Mouse (Mus musculus): ENCODE results near the gene Ovol2.
"Not testable (repeated sequence)": the region's sequence is repeated elsewhere in the genome, so short reads cannot be mapped to it uniquely, and the experiment has no call there.

The Ovol2 gene

GRCm38 (mm10) chr2:144331401-144332302, at the start of gene Ovol2:
Gene Ovol2 (minus strand): TSS chr2:144332146.
- peak in 1 of 2 experiments; percentile 65 for DNase-seq (ENCODE audit: low spot score in 2 of 2)

DNA sequence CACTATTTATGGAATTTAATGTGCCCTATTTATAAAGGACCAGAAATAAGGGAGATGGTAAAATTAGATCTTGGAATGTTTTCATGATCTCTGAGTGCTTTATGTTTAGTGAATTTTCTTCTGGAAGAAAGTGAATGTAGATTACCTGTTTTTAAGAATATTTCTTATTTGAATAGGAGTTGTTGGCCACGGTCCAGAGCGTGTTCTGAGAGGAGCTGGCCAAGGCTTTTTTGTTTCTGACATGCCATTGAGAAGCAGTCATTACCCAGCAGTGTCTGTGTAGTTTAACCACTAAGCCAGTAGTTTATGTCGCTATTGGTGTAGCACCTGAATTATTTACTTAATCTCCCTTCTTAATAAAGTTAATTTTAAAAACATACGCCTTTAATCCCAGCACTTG, 49.8 kb upstream of the Ovol2 start:
- no peak for DNase-seq (ENCODE audit: low spot score in 2 of 2)

DNA sequence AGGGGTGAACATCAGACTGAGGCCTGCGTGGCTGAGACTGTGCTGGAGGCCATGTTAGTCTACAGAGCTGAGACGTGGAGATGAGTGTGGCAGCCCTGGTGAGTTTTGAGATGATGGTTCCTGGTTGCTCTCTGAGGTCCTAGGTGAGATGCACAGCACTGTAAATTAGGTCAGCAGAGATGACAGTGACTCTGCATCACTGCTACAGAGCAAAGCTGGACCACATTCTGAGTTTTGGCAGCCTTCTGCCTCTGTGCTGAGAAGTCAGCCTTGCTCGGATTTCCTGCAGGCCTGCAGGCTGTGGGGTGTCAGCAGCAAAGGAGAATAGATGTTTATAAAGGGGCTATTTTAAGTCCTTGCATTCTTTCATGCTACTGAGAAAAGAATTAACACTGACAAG, 49.3 kb upstream of the Ovol2 start:
- DNase-seq (ENCODE audit: low spot score in 2 of 2) = no peak

DNA sequence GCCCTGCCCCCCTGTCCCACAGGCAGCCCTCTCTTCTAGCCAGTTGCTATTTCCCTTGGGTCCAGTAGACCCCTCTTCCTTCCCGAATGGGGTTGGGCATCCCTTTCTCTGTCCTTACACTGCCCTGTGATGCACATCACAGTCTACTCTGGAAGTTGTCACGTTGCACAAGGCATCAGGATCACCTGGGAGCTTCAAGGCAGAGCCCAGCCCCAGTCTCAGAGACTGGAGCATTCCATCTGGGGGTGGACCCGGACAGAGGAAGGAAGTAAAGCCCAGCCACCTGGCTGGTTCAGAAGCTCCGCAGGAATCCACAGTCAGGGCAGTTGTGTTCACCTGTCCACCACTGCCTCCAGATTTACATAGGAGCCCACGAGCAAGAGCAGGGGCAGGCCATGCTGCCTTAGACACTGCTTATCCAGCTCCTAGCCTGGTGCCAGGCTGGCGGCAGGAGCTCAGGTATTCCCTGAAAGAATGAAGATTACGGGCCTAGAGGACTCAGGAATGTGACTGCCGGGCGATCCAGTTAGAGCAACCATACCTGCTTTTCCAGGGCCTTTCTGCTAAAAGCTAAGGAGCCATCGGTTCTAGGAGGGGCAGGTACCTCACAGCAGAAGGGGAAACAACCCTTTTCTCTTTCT, 43.2 kb upstream of the Ovol2 start:
- no peak for DNase-seq (ENCODE audit: low spot score in 2 of 2)

- no peak for DNase-seq (ENCODE audit: low spot score in 2 of 2)
These were observed 41.1 kb upstream of the Ovol2 start for GRCm38 (mm10) chr2:144373063-144373462.

DNA sequence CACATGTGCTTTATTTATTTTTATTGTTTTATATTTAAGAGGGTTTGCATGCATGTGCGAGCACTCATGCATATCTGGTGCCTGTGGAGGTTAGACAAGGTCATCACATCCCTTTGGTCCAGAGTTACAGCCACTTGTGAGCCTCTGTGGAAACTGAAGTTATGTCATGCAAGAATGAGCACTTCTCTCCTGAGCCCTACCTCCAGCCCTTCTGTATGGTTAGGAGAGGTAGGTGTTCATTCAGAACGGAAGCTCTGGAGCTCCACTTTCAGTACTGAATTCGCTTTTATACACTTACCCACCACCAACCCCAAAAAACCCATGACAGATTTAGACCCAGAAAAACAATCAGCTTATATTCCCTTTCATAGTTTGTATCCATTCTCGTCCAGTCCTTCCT, 39.6 kb upstream of the Ovol2 start:
- DNase-seq (ENCODE audit: low spot score in 2 of 2) = no peak

DNA sequence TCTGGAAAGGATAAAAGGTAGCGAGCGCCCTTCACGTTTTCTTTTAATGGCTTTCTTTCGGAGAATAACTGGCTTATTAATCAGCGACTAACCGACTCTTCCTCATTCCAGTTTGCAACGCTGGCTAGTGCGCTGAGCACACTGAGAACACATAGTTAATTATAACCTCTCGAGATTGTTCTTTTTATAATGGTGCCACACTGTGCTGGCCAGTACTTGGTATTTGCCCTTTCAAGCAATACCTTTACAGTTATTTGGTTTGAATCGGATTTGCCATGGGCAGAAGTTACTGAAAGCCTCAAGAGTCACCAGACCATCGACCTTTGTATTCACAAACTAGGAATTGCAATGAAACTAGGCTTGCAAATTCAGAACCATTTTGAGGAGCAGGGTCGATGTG, 37.6 kb upstream of the Ovol2 start:
- no peak for DNase-seq (ENCODE audit: low spot score in 2 of 2)

DNA sequence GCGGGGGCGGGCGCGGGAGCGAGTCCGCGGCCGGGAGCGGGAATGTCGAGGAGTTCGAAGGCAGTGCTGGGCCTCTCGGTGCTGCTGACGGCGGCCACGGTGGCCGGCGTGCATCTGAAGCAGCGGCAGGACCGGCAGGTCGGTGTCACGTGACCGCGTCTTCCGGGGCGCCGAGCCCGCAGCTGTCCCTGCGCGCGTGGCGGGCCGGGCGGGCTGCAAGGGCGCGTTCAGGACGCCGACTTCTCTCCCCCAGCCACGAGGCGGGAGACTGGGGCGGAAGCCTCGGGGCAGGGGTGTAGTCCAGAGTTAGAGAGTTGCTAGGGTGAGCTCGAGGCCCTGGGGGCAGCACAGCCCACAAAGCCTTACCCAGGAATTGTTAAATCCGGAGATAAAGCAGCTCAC, 37.1 kb upstream of the Ovol2 start:
- DNase-seq (ENCODE audit: low spot score in 2 of 2) = peak in 1 of 2 experiments; percentile 75

- DNase-seq (ENCODE audit: low spot score in 2 of 2) = peak; percentile 93 to 97
These were observed 36.6 kb upstream of the Ovol2 start, which contains the start of the genes Kat14 and Pet117 for GRCm38 (mm10) chr2:144368400-144369019. Gene Kat14 (plus strand): TSS chr2:144368983. Gene Pet117 (plus strand): TSS chr2:144368996.

DNA sequence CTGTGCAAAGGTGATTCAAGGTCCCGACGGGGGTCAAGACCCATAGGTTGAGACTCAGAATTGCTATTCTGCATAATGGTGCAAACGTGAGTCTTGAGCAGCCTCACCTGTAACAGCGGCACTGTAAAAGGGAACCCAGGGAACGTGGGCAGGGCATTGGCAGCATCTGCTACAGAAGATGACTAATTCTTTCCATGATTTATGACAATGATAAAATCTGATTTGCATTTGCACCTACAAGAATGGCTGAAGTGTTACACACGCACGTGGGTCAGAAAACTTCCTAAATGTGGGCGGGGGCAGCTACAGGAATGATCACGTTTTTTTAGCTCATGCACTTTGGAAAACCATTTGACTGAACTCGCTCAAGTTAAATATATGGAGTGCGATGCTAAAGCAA, 20.9 kb upstream of the Ovol2 start:
- DNase-seq (ENCODE audit: low spot score in 2 of 2) = no peak

- DNase-seq (ENCODE audit: low spot score in 2 of 2) = no peak
These were observed 16.6 kb upstream of the Ovol2 start for GRCm38 (mm10) chr2:144348525-144348924.

GRCm38 (mm10) chr2:144343158-144343557, 11.2 kb upstream of the Ovol2 start:
- DNase-seq (ENCODE audit: low spot score in 2 of 2) = no peak

DNA sequence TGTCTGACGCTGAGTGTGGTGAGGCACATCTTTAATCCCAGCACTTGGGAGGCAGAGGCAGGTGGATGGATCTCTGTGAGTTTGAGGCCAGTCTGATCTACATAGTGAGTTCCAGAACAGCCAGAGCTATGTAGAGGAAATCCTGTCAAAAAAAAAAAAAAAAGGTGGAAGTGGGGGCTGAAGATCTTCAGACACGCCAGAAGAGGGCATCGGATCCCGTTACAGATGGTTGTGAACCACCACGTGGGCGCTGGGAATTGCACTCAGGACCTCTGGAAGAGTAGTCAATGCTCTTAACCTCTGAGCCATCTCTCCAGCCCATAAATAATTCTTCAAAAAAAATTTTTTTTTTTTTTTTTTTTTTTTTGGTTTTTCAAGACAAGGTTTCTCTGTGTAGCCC, 6.2 kb upstream of the Ovol2 start:
- not testable (repeated sequence) for DNase-seq (ENCODE audit: low spot score in 2 of 2)

DNA sequence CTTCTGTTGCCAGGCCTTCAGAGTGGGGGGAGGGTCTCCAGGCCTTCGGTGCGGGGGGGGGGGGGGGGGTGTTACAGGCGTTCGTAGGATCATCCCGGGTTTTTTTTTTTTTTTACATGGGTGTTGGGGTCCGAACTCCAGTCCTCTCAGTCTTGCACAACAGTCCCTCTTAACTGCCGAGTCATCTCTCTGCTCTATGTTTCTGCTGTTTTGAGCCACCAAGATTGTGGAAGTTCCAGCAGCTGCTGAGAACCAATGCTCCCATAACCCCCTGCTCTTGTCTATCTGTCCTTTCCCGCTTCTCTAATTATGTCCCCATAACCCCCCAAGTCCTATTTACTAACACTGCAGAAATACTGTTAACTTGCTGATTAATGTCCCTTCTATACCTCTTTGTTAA, 5.8 kb upstream of the Ovol2 start:
- DNase-seq (ENCODE audit: low spot score in 2 of 2) = no peak

GRCm38 (mm10) chr2:144337230-144337629, 5.3 kb upstream of the Ovol2 start:
- DNase-seq (ENCODE audit: low spot score in 2 of 2) = no peak

DNA sequence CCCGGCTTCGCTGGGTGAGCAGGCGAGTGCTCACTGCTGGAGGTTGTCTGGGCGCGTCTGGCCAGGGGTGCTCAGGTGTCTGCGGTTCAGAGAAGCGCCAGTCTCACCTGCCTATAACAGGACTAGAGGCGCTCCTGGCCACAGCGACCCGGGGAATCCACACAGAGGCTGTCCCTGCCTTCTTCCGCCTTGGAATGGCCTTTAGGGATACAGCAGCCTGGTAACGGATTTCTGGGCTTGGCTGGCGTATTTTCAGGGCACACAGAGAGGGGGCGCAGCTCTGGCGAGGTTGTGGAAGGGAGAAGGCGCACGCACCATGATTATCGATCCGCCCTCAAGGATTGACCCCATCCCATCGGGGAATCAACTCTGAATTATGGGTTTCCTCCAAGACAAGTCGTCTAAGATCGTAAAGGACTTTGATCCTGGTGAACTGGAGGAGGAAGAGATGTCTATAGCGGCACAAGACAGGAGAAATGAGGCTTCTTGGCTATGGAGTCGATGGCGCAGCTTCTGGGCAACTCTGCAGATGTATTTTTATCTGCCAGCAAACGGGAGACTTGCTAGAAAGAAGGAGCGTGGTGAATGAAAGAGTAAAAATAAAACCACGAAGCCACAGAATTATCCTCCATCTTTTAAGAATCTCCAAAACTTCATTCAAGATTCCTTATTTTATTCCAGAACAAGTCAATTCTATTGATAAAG, 1.3 kb upstream of the Ovol2 start:
- DNase-seq (ENCODE audit: low spot score in 2 of 2) = no peak

DNA sequence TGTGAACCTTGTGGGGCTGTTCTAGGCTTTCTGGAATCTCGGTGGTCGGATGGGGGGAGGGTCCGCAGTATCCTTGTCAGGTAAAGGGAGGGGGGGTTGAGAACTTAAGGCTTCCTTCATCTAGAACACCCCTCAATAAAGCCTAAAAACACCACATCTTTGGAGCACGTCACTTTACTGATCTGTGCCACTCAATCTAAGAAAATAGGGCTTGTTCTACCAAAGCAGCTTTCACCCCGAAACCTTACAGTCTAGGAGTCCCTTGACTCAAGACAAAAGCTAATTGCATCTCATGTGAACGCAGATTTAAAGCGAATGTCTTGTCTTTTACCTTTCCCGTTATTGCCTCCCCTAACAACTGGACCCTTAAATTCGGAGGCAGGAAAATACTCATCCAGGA, 540 bp upstream of the Ovol2 start:
- DNase-seq (ENCODE audit: low spot score in 2 of 2) = no peak

GRCm38 (mm10) chr2:144330960-144331371, 980 bp downstream of the Ovol2 start:
- peak; percentile 17 to 64 for DNase-seq (ENCODE audit: low spot score in 2 of 2)

GRCm38 (mm10) chr2:144330352-144330959, 1.5 kb downstream of the Ovol2 start:
- DNase-seq (ENCODE audit: low spot score in 2 of 2) = no peak

- DNase-seq (ENCODE audit: low spot score in 2 of 2) = no peak
These were observed 2.0 kb downstream of the Ovol2 start for GRCm38 (mm10) chr2:144329937-144330336.

DNA sequence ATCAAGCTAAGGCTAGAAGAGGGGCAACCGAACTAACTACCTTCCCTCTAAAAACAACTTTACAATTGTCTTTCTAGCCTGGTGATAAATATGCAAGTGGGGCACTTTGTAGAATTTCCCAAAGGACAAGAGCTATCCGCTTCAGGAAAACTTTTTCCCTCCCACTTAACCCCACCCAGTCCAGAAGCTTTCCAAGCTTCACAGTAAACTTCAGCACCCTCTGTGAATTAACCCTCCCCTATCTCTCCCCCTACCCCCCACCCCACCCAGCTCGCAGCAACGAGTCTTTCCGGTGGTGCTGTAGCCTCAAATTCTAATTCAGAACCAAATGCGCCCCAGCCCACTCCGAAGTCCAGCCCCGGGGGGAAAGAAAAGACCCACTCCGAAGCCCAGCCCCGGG, 2.5 kb downstream of the Ovol2 start:
- no peak for DNase-seq (ENCODE audit: low spot score in 2 of 2)

DNA sequence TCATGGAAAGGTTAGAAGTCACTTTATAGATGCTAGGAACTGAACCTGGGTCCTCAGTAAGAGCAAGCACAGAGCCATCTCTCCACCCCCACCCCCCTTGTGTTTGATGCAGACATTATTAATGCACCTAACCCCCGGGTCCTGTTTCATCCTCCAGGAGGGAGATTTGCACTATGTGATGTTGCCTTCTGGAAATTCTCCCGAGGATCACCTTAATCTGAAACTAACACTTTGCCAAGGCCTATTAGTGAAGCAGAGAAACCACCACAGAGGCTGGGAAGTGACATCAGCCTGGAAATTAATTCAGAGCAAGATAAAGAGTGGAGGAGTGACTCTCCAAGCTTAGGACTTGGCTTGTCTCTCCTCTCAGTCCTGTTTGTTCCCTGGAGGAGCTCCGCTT, 7.7 kb downstream of the Ovol2 start:
- no peak for DNase-seq (ENCODE audit: low spot score in 2 of 2)
